In genomic region chr1:4689096-4689495, GRCm38 (mm10) we compare ENCODE assay signal across 8 mouse cellular contexts.
DNase-seq lines count a peak whose midpoint lies in the region; ATAC-seq and TF ChIP-seq lines count a peak whose summit lies in the region.

No protein-coding gene starts in this region.

- peak overlapping the region; percentile 51 for H3K4me2 ChIP-seq in kidney, embryonic 16.5 days (replicated peaks; ENCODE audit: low read depth, low read length)
- H3K4me2 ChIP-seq in embryonic facial prominence, embryonic 15.5 days (replicated peaks): 0 out of 2 replicates have a peak overlapping the region, but pooled peaks have one; percentile 13
- H3K4me2 ChIP-seq in intestine, embryonic 15.5 days (replicated peaks): peak overlapping the region; percentile 46
- H3K4me2 ChIP-seq in midbrain, postnatal 0 days (ENCODE audit: low read depth, low read length, poor library complexity, severe bottlenecking): peak overlapping the region; percentile 40

- H3K4me3 ChIP-seq in kidney, embryonic 16.5 days (ENCODE audit: low read length): peak overlapping the region; percentile 27
- H3K4me3 ChIP-seq in embryonic facial prominence, embryonic 15.5 days (replicated peaks): 0 out of 2 replicates have a peak overlapping the region, but pooled peaks have one; percentile 5
- H3K4me3 ChIP-seq in intestine, embryonic 15.5 days (replicated peaks): peak overlapping the region; percentile 22
- peak overlapping the region; percentile 29 for H3K4me3 ChIP-seq in midbrain, postnatal 0 days (ENCODE audit: low read depth, low read length)

- H3K36me3 ChIP-seq in kidney, embryonic 16.5 days (ENCODE audit: insufficient read depth, low read length): no peaks in the 10 kb centered on the region
- H3K36me3 ChIP-seq in embryonic facial prominence, embryonic 15.5 days: no peaks in the 10 kb centered on the region
- H3K36me3 ChIP-seq in intestine, embryonic 15.5 days: no peaks in the 10 kb centered on the region
- no peaks in the 10 kb centered on the region for H3K36me3 ChIP-seq in midbrain, postnatal 0 days (ENCODE audit: insufficient read depth, low read length)

- no peaks in the 10 kb centered on the region for H3K9me3 ChIP-seq in kidney, embryonic 16.5 days (ENCODE audit: low read length)
- H3K9me3 ChIP-seq in embryonic facial prominence, embryonic 15.5 days (replicated peaks): no peaks in the 10 kb centered on the region
- H3K9me3 ChIP-seq in intestine, embryonic 15.5 days: no peaks in the 10 kb centered on the region
- H3K9me3 ChIP-seq in midbrain, postnatal 0 days (ENCODE audit: low read length): no peaks in the 10 kb centered on the region

- DNase-seq in kidney, adult 9 months: no peak
- DNase-seq in midbrain, postnatal 0 days (ENCODE audit: low spot score): no peak
- no peak for DNase-seq in urinary bladder, postnatal 4 days (ENCODE audit: low spot score in 2 of 2)
- no peak for DNase-seq in gastrocnemius, adult 8-10 months (ENCODE audit: low spot score in 2 of 2)
- no peak for DNase-seq in T-cell, adult 2 months (ENCODE audit: low spot score)

- H3K27me3 ChIP-seq in kidney, embryonic 16.5 days (ENCODE audit: insufficient read depth, low read length): no peaks in the 10 kb centered on the region
- no peaks in the 10 kb centered on the region for H3K27me3 ChIP-seq in embryonic facial prominence, embryonic 15.5 days
- H3K27me3 ChIP-seq in intestine, embryonic 15.5 days (replicated peaks): no peaks in the 10 kb centered on the region
- H3K27me3 ChIP-seq in midbrain, postnatal 0 days (ENCODE audit: insufficient read depth, low read length): no peaks in the 10 kb centered on the region

- no peak overlapping the region for H3K27ac ChIP-seq in kidney, embryonic 16.5 days (ENCODE audit: low read length)
- no peak overlapping the region for H3K27ac ChIP-seq in embryonic facial prominence, embryonic 15.5 days (replicated peaks)
- H3K27ac ChIP-seq in intestine, embryonic 15.5 days: no peak overlapping the region
- no peak overlapping the region for H3K27ac ChIP-seq in midbrain, postnatal 0 days (ENCODE audit: low read depth, low read length)

- no peak for TF ChIP-seq CTCF in midbrain, postnatal 0 days (IDR thresholded peaks at IDR 0.05)

- H3K4me1 ChIP-seq in kidney, embryonic 16.5 days (ENCODE audit: insufficient read depth, low read length): no peaks in the 10 kb centered on the region
- no peaks in the 10 kb centered on the region for H3K4me1 ChIP-seq in embryonic facial prominence, embryonic 15.5 days
- no peaks in the 10 kb centered on the region for H3K4me1 ChIP-seq in intestine, embryonic 15.5 days (replicated peaks)
- H3K4me1 ChIP-seq in midbrain, postnatal 0 days (ENCODE audit: insufficient read depth, low read length): no peaks in the 10 kb centered on the region

- WGBS in kidney, embryonic 16.5 days: 29% methylated on average over 26 of the region's 26 CpGs
- 26% methylated on average over 26 of the region's 26 CpGs for WGBS in embryonic facial prominence, embryonic 15.5 days
- 24% methylated on average over 26 of the region's 26 CpGs for WGBS in intestine, embryonic 15.5 days
- WGBS in midbrain, postnatal 0 days: 16% methylated on average over 25 of the region's 26 CpGs

- ATAC-seq in kidney, embryonic 16.5 days (ENCODE audit: low FRiP score, low TSS enrichment): no peak
- no peak for ATAC-seq in embryonic facial prominence, embryonic 15.5 days (ENCODE audit: insufficient number of reproducible peaks, low FRiP score, low TSS enrichment, low read depth)
- no peak for ATAC-seq in intestine, embryonic 15.5 days
- ATAC-seq in midbrain, postnatal 0 days (ENCODE audit: low FRiP score): no peak

- H3K9ac ChIP-seq in kidney, embryonic 16.5 days (replicated peaks; ENCODE audit: low read length): 0 out of 2 replicates have a peak overlapping the region, but pooled peaks have one; percentile 22
- H3K9ac ChIP-seq in embryonic facial prominence, embryonic 15.5 days: no peak overlapping the region
- no peak overlapping the region for H3K9ac ChIP-seq in intestine, embryonic 15.5 days
- no peak overlapping the region for H3K9ac ChIP-seq in midbrain, postnatal 0 days (replicated peaks; ENCODE audit: low read length, poor library complexity, severe bottlenecking)
